Mouse (Mus musculus) T-cell, adult 2 months (primary cell): ENCODE data around the gene Azin2.

Experiments
- DNase-seq: peaks from one replicate; pipeline ENCODE4 v3.0.0; 2022; ENCODE audit warnings: low spot score

Gene Azin2

GRCm38 (mm10) chr4:128897911-128898421 is 64.3 kb downstream of the Azin2 start:
- DNase-seq, result no peak

DNA sequence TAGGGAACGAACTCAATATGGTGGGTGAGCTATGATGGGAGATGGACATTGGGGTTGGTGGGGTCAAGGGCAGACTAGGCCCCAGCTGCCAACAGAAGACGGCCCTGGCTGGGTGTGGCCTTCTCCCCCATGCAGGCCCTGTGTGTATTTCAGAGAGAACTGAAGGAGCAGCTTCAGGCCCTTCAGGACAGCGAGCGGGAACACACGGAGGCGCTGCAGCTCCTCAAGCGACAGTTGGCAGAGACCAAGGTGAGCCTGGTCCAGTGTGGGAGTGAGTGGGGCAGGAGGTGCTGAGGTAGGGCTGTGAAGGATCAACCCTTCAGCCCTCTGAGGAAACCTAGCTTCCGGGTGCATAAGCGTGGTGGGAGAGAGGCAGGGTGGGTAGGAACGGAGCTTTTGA is 65.6 kb downstream of the Azin2 start:
- no peak for DNase-seq

DNA sequence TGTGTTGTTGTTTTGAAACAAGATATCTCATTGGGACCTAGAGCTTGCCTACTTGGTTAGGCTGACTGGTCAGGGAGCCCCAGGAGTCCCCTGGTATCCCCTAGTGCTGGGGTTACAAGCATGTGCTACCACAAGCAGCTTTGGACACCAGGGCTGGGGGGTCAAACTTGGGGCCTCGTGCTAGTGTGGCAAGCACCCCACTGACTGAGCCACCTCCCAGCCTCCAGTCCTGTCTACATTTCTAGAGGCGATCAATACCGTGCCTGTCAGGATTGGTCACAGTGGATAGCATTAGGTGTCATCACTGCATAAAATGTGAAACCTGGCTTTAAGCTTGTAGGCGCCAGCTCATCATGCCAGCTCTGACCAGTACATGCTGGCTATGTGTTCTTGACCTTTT is 66.4 kb downstream of the Azin2 start:
- DNase-seq, result no peak

GRCm38 (mm10) chr4:128894112-128894511 is 68.1 kb downstream of the Azin2 start:
- DNase-seq, result no peak

DNA sequence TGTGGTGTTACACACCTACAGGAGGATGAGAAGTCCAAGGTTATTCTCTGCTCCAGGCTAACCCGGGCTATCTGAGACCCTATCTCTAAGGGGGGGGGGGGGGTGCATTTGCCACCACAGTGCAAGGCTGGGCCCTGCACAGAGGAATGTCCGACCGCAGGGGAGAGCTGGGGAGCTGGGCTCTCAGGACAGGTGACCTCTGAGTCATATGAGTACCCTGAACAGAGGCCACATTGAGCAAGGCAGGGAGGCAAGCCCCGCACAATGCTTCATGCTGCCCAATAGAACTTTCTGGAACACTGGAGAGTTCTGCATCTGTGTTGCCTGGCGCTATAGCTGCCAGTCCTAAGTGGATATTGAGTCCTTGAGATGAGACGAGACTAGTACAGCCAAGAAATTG is 70.1 kb downstream of the Azin2 start:
- DNase-seq, result no peak

DNA sequence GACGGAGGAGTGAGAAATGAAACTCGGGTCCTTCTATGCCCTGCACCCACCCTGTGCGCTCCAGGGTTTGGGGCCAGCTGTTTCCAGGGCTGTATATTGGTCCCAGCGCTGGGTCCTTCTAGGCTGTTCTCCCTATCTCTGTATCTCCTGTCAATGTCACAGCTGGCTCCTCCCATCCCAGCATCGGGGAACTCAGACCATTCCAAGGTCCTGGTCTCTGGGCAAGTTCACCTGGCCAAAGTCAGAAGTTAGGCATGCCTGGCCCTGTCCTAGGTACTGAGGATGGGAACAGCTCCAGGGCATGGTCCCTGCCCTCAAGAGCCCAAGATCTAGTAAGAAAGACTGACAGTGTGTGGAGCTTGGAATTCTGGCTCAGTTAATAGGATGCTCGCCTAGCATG is 70.5 kb downstream of the Azin2 start:
- no peak for DNase-seq

DNA sequence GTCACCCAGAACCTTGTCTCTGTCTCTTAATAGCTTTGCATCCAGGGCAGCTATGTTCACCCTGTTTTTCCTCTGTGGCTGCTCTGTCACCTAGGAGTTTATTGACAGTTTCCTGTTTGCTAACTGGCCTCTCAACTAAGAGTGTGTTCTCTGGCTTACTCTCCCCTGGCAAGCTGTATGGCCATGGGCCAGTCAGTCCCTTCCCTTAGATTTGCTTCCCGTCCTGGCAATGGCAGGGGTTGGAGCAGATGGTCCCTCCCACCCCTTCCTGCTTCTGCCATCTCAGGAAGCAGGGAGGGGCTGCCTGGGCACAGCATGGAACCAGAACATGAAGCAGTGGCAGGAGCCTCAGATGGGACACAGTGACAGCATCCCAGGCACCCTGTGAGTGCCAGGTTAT is 71.1 kb downstream of the Azin2 start:
- DNase-seq, result no peak

GRCm38 (mm10) chr4:128889752-128890630 is 72.3 kb downstream of the Azin2 start:
- DNase-seq, result no peak

DNA sequence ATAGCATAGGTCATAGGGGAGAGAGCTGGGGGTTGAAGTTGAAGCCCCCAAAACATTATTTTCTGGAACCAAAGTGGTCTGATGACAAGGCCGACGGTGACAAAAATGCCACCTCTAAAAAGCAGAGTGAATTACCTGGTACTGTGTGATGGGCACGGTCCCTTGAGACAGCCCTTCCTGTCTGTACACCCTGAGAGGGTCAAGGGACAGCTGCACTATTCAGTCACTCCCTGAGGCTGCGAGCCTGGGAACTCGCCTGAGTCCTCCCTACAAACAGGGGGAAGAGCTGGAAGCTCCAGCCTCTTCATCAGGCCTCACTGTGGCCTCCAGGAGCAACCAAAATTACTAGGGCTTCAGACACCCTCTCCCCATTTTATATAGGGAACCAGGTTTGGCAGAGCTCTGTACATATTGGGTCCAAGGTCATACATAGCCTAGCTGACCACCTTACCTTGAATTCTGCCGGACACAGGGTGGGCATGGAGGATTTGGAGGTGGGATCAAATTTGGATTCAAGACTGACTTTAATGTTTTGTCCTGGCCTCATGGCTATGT is 73.7 kb downstream of the Azin2 start:
- no peak for DNase-seq

- DNase-seq, result no peak
Measured at GRCm38 (mm10) chr4:128887641-128888091, 74.6 kb downstream of the Azin2 start.

DNA sequence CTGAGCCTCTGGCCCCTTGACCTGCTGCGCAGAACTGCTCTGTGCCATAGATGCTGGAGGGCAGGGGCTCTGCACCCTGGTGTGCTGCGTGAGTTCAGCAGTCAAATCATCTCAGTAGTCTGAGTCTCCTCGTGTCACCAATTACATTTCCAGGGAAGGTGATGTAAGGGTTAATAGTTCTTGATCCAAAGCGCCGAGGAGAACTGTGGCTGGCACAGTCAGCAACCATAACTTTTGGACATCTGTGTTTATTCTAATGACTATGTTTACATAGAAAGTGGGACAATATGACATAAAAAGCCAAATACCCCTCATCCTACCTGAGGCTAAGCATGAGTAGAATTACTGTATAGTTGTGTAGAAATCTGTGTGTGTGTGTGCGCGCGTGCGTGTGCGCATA is 75.2 kb downstream of the Azin2 start:
- no peak for DNase-seq

- DNase-seq, result no peak
Measured at GRCm38 (mm10) chr4:128886571-128886970, 75.7 kb downstream of the Azin2 start.

DNA sequence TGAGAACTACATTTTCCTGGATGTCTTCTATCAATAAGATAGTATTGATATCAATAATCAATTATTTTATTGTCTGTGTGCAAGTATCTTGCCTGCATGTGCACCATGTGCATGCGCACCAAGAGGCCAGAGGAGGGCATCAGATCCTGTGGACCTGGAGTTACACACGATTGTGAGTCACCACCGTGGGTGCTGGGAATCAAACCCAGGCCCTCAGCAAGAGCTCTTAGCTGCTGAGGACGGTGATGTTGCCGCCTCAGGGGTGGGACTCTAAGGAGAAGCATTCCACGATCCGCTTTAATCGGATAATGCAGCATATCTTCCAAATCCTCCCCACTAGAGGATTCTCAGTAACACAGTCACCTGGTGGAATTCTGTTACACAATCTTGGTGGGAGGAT is 76.7 kb downstream of the Azin2 start:
- DNase-seq, result no peak

GRCm38 (mm10) chr4:128884711-128885095 is 77.5 kb downstream of the Azin2 start:
- DNase-seq, result no peak

- DNase-seq, result peak; percentile 31
Measured at GRCm38 (mm10) chr4:128883801-128884710, 78.2 kb downstream of the Azin2 start.

- peak; percentile 38 for DNase-seq
Measured at GRCm38 (mm10) chr4:128883379-128883781, 78.9 kb downstream of the Azin2 start, which contains the start of gene Trim62. Trim62 (plus strand) TSS chr4:128883580.
